Mouse (Mus musculus) kidney, adult 2 months (tissue): ENCODE measurements around the gene Dchs2. TPM values are rescaled to one million over a fixed set of nuclear protein-coding genes. Genes with fewer than 3 reads are reported as not detected.
"Not testable (repeated sequence)": the region's sequence is repeated elsewhere in the genome, so short reads cannot be mapped to it uniquely, and the experiment has no call there.

Experiments
- DNase-seq: peaks from one replicate; pipeline ENCODE4 v3.0.0; 2021
- H3K27ac ChIP-seq: fragments of 200-500 bp; 2 replicates; pipeline ENCODE4 v1.5.1; 2012; ENCODE audit warnings: low read depth, low read length, control low read depth, inconsistent platforms; ENCODE audit not compliant: insufficient read depth
- H3K27me3 ChIP-seq: fragments of 200-500 bp; replicated peaks from 2 replicates; pipeline ENCODE4 v1.6.1; 2012; ENCODE audit warnings: mild to moderate bottlenecking, moderate library complexity, low read length, inconsistent platforms; ENCODE audit not compliant: control insufficient read depth, insufficient read depth
- H3K36me3 ChIP-seq: fragments of 200-500 bp; 2 replicates; pipeline ENCODE4 v1.6.1; 2012; ENCODE audit warnings: mild to moderate bottlenecking, moderate library complexity, low read length, inconsistent platforms; ENCODE audit not compliant: control insufficient read depth, insufficient read depth
- H3K4me1 ChIP-seq: fragments of 200-500 bp; 2 replicates; pipeline ENCODE4 v1.6.1; 2011; ENCODE audit warnings: low read length; ENCODE audit not compliant: control insufficient read depth, insufficient read depth
- H3K4me3 ChIP-seq: fragments of 200-500 bp; 2 replicates; pipeline ENCODE4 v1.5.1; 2011; ENCODE audit warnings: mild to moderate bottlenecking, low read depth, low read length, control low read depth; ENCODE audit not compliant: insufficient read depth
- CTCF ChIP-seq: fragments of 200-500 bp; conservative IDR thresholded peaks from 2 replicates; pipeline ENCODE4 v1.5.1; 2011; ENCODE audit warnings: low read depth, mild to moderate bottlenecking, control low read depth, low read length, moderate library complexity, mixed read lengths; ENCODE audit not compliant: insufficient read depth, insufficient read length
- POLR2A ChIP-seq: fragments of 200-500 bp; IDR thresholded peaks from one replicate; pipeline ENCODE4 v1.6.1; 2011; ENCODE audit warnings: low read depth, low read length, control low read depth
- WGBS: fragments of 180-500 bp; shearing (Covaris S2); methylation state at CpG from one replicate; pipeline ENCODE4 v1.1.7; 2018; 5-methylcytosine and 5-hydroxymethylcytosine counted together
- polyA plus RNA-seq: library from polyadenylated mRNA; depleted of rRNA; stranded (reverse); fragments of >200 nt; gene quantifications from 2 replicates; pipeline ENCODE4 v1.2.3, GENCODE M21; 2012

Dchs2 gene
- polyA plus RNA-seq, 1 experiment, result 0.03 TPM

DNA sequence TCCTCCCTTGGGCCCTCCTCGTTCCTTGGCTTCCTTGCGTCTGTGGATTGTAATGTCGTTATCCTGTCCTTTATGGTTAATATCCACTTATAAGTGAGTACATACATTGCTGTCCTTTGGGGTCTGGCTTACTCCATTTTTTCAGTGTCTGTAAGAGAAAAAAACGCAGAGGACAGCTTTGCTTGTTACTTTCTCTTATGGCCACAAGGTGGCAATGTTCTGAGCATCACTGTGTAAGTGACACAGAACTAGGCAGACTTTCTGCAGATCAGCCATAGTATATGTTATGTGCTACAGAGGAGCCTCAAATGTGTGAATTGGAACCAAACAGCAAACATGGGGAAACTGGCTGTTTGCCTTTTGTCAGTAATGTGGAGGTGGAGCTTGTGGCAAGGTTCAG is 17.6 kb upstream of the Dchs2 start:
- Histone ChIP-seq H3K27ac (no peak overlapping the region), H3K36me3 (no peaks in the 10 kb centered on the region), H3K27me3 (no peaks in the 10 kb centered on the region), H3K4me1 (no peaks in the 10 kb centered on the region), H3K4me3 (no peak overlapping the region)
- TF ChIP-seq CTCF (peak; percentile 11; the same call in 1 of the 2 replicates), POLR2A (no peak)
- 25% methylated on average over 4 of the region's 4 CpGs for WGBS
- peak; percentile 34 for DNase-seq

DNA sequence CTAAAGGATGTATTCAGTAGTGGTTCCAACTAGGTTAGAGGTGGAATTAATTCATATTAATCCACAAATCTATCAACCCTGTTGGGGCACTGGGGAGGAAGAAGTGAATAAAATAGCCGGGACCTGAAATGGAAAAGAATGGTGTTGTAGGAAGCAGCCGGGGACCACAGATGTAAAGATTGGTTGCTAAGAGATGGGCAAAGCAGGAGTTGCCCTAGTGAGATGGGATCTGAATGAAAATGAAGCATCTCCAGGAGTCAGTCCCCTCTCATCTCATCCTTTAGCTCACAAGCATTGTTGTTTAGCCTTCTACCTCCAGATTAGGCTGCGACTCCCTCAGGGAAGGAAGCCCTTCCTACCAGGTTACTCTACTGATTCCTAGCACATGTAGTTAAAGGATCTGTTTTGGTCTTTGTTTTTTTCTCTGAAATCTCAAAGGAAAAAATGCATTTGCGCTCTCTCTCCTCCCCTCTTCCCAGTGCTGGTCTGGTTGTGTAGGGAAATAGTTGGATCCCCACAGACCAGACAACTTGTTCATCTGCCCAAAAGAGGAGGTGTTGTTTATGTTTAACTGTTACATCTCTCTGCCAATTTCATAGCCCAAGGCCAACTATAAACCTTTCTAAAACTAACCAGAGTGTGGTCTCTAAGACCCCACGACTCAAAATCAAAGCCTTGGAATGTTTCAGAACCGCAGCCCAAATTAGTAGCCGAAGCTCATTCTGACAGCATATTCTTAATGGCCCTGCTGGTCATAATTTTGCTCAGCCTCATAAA is 16.1 kb upstream of the Dchs2 start:
- WGBS, result 53% methylated on average over 7 of the region's 7 CpGs
- Histone ChIP-seq H3K27me3 (no peaks in the 10 kb centered on the region), H3K4me1 (no peaks in the 10 kb centered on the region), H3K4me3 (no peak overlapping the region), H3K36me3 (no peaks in the 10 kb centered on the region), H3K27ac (no peak overlapping the region)
- no peak for DNase-seq
- TF ChIP-seq CTCF, result no peak
- no peak for TF ChIP-seq POLR2A

DNA sequence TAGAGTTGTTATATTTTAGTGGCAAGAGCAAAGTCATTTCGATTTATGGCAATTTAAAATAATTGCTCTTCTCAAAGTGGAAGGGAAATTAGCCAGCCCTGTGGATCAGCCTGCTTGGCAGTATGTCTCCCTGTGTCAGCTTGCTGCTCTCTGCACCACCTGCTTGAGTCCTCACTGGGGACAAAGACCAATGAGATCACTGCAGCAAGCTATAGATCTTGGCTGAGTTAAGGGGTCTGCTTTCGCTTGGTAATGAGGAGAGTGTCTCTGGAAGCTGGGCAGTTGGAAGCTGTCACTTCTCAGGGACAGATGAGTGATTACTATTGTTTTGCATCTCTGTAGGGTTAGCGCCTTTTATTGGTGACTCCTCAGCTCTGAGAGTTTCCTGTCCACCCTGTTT is 14.9 kb upstream of the Dchs2 start:
- no peaks in the 10 kb centered on the region for H3K27me3 ChIP-seq
- WGBS, result 22% methylated on average over 3 of the region's 3 CpGs
- no peak overlapping the region for H3K27ac ChIP-seq
- no peak for DNase-seq
- H3K4me3 ChIP-seq, result no peak overlapping the region
- no peak for TF ChIP-seq POLR2A
- no peak for TF ChIP-seq CTCF
- H3K36me3 ChIP-seq, result no peaks in the 10 kb centered on the region
- H3K4me1 ChIP-seq, result no peaks in the 10 kb centered on the region

DNA sequence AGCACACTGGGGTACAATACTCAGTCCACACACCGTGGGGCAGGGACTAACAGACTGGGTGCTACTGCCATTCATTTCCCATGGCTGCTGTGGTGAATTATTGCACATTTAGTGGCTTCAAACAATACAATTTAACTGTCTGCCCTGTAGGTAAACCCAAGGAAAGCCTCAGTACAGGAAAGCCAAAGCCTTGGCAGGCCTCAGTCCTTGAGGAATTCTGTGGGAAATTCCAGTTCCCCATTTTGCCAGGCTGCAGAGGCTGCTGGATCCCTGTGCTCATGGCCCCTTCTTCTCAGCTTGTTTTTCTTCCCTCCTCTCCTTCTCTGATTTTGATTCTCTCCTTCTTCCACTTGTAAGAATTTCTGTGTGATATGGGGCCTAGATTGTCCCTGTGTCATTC is 12.8 kb upstream of the Dchs2 start:
- no peak overlapping the region for H3K27ac ChIP-seq
- no peak for DNase-seq
- TF ChIP-seq POLR2A, result no peak
- no peak for TF ChIP-seq CTCF
- H3K27me3 ChIP-seq, result no peaks in the 10 kb centered on the region
- WGBS, result 44% methylated on average over 1 of the region's 1 CpGs
- no peak overlapping the region for H3K4me3 ChIP-seq
- H3K36me3 ChIP-seq, result no peaks in the 10 kb centered on the region
- no peaks in the 10 kb centered on the region for H3K4me1 ChIP-seq

DNA sequence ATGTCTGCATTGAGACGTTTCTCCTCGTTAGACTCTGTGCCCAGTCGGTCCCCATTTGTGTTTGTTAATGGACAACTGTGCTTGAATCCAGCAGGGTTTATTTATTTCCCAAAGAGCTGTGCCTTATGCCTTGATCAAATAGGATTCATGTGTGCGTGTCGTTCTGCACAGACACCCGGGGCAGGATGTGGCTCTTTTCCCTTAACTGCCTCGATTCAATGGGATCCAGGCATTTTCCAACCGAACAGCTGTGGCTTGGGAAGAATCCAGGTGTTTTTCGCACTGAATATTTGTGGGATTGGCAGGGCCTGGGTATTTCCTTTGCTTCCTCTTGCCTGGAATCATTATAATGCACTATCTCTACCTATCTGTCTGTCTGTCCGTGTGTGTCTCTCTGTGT is 10.2 kb upstream of the Dchs2 start:
- Histone ChIP-seq H3K36me3 (no peaks in the 10 kb centered on the region), H3K27ac (no peak overlapping the region), H3K27me3 (no peaks in the 10 kb centered on the region), H3K4me3 (no peak overlapping the region), H3K4me1 (no peaks in the 10 kb centered on the region)
- WGBS, result 48% methylated on average over 10 of the region's 10 CpGs
- peak; percentile 5 for DNase-seq
- TF ChIP-seq POLR2A, result no peak
- no peak for TF ChIP-seq CTCF

DNA sequence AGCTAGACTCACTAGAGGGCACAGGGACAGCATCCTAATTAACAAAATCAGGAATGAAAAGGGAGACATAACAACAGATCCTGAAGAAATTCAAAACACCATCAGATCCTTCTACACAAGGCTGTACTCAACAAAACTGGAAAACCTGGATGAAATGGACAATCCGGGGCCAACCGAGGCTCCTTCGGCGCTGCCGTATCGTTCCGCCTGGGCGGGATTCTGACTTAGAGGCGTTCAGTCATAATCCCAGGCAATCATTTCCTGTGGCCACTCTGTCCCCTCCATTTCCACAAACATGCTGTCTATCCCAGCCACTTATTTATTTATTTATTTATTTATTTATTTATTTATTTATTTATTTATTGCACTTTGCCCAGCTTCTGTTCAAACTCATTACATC is 3.8 kb upstream of the Dchs2 start:
- not testable (repeated sequence) for H3K4me3 ChIP-seq, H3K36me3 ChIP-seq, DNase-seq, H3K4me1 ChIP-seq, H3K27me3 ChIP-seq, H3K27ac ChIP-seq
- WGBS, result 93% methylated on average over 9 of the region's 9 CpGs

DNA sequence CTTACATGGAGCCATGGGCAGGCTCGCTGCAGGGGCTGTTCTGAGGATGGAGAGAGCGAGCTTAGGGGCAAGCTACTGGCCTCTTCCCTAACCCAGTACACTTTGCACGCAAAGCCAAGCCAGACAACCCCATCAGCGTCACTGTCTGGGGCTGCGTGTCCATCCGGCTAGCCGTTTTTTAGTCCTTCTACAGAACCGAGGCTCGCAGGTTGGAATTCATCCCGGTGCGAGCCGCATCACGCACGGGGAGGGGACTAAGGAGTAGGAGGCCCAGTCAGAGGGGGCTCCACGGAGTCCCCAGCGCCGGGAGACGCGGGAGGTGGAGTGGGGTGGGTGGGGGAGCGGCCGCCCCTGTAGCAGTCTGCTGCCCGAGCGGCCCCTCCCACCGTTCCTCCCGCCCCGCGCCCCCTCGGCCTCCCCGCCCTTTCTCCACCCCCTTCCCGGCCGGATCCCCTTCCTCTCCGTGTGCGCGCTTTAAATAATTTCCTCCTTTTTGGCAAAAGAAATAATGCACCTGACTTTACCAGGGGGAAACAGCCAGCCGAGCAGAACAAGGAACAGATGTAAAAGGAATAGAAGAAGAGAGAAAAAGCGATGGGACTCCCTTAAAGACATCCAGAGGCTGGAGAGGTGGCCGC is 541 bp upstream of the Dchs2 start:
- Histone ChIP-seq H3K4me1 (no peaks in the 10 kb centered on the region), H3K27ac (no peak overlapping the region), H3K36me3 (no peaks in the 10 kb centered on the region), H3K4me3 (peak overlapping the region; percentile 24), H3K27me3 (0 out of 2 replicates have a peak, but pooled peaks cover 2% of the 10 kb centered on the region)
- WGBS, result under 1% methylated on average over 37 of the region's 37 CpGs
- TF ChIP-seq POLR2A (no peak), CTCF (no peak)
- no peak for DNase-seq
